Mouse (Mus musculus) midbrain, embryonic 15.5 days (tissue): ENCODE measurements at regions not wholly inside any gene's neighbourhood (a gene's known extent, or its start where the extent isn't known, plus 50 kb on each side); places are given as distances from the start of the nearest gene placed in this dataset.
A peak's percentile ranks its signal among the peaks of the same experiment; 100 is the strongest.

Source experiments
- ATAC-seq: fragments of 200-750 bp; cut with Nextera tagmentation; replicated peaks from 2 replicates; pipeline ENCODE4 v1.8.0; 2017; ENCODE audit warnings: moderate TSS enrichment
- H3K27ac ChIP-seq: fragments of 300-500 bp; sonication (generic); 2 replicates; pipeline ENCODE4 v1.5.1; 2015; ENCODE audit warnings: mild to moderate bottlenecking, inconsistent platforms
- H3K27me3 ChIP-seq: fragments of 300-500 bp; sonication (generic); replicated peaks from 2 replicates; pipeline ENCODE4 v1.6.1; 2015; ENCODE audit warnings: inconsistent platforms
- H3K36me3 ChIP-seq: fragments of 300-500 bp; sonication (generic); replicated peaks from 2 replicates; pipeline ENCODE4 v1.6.1; 2015; ENCODE audit warnings: inconsistent platforms
- H3K4me1 ChIP-seq: fragments of 300-500 bp; sonication (generic); 2 replicates; pipeline ENCODE4 v1.6.1; 2015; ENCODE audit warnings: inconsistent platforms
- H3K4me2 ChIP-seq: fragments of 300-500 bp; sonication (generic); 2 replicates; pipeline ENCODE4 v1.6.1; 2015; ENCODE audit warnings: inconsistent platforms, mild to moderate bottlenecking, moderate library complexity
- H3K4me3 ChIP-seq: fragments of 300-500 bp; sonication (generic); 2 replicates; pipeline ENCODE4 v1.5.1; 2015; ENCODE audit warnings: mild to moderate bottlenecking, inconsistent platforms
- H3K9ac ChIP-seq: fragments of 300-500 bp; sonication (generic); 2 replicates; pipeline ENCODE4 v1.6.1; 2015; ENCODE audit warnings: mild to moderate bottlenecking, inconsistent platforms
- H3K9me3 ChIP-seq: fragments of 300-500 bp; sonication (generic); 2 replicates; pipeline ENCODE4 v1.6.1; 2016; ENCODE audit warnings: inconsistent platforms
- WGBS: fragments of 180-500 bp; shearing (Covaris S2); methylation state at CpG from one replicate; pipeline ENCODE4 v1.1.7; 2015; ENCODE audit warnings: mixed read lengths; 5-methylcytosine and 5-hydroxymethylcytosine counted together

GRCm38 (mm10) chr17:76205082-76205481 is 653.3 kb upstream of the Fam98a start:
- no peak for ATAC-seq
- Histone ChIP-seq H3K4me1 (no peaks in the 10 kb centered on the region), H3K27me3 (no peaks in the 10 kb centered on the region), H3K27ac (no peak overlapping the region), H3K9ac (no peak overlapping the region), H3K9me3 (no peaks in the 10 kb centered on the region), H3K4me3 (no peak overlapping the region), H3K4me2 (no peak overlapping the region), H3K36me3 (no peaks in the 10 kb centered on the region)

- no peaks in the 10 kb centered on the region for H3K9me3 ChIP-seq
- no peak overlapping the region for H3K4me2 ChIP-seq
- H3K4me1 ChIP-seq: peaks cover 3% of the 10 kb centered on the region; the same call in 1 of the 2 replicates
- no peaks in the 10 kb centered on the region for H3K27me3 ChIP-seq
- H3K9ac ChIP-seq: no peak overlapping the region
- 0 out of 2 replicates have a peak, but pooled peaks have one; percentile 42 for ATAC-seq
- H3K27ac ChIP-seq: no peak overlapping the region
- no peaks in the 10 kb centered on the region for H3K36me3 ChIP-seq
- 12% methylated on average over 2 of the region's 2 CpGs for WGBS
- no peak overlapping the region for H3K4me3 ChIP-seq
Observed at GRCm38 (mm10) chr17:76184813-76185212, 633.1 kb upstream of the Fam98a start.

- Histone ChIP-seq H3K4me1 (no peaks in the 10 kb centered on the region), H3K9ac (no peak overlapping the region), H3K27ac (no peak overlapping the region), H3K4me2 (no peak overlapping the region), H3K4me3 (no peak overlapping the region), H3K36me3 (no peaks in the 10 kb centered on the region), H3K27me3 (no peaks in the 10 kb centered on the region), H3K9me3 (no peaks in the 10 kb centered on the region)
- no peak for ATAC-seq
Observed at GRCm38 (mm10) chr17:76136660-76137495, 585.1 kb upstream of the Fam98a start.

GRCm38 (mm10) chr17:76134030-76134429 is 582.3 kb upstream of the Fam98a start:
- 82% methylated on average over 3 of the region's 3 CpGs for WGBS

GRCm38 (mm10) chr17:76125260-76125659 is 573.5 kb upstream of the Fam98a start:
- no peak overlapping the region for H3K4me3 ChIP-seq
- H3K4me1 ChIP-seq: no peaks in the 10 kb centered on the region
- H3K4me2 ChIP-seq: no peak overlapping the region
- 59% methylated on average over 5 of the region's 5 CpGs for WGBS
- no peaks in the 10 kb centered on the region for H3K27me3 ChIP-seq
- H3K27ac ChIP-seq: no peak overlapping the region
- H3K9ac ChIP-seq: no peak overlapping the region
- no peaks in the 10 kb centered on the region for H3K36me3 ChIP-seq
- H3K9me3 ChIP-seq: no peaks in the 10 kb centered on the region
- ATAC-seq: no peak

More at GRCm38 (mm10) chr17:76134030-76134429, 582.3 kb upstream of the Fam98a start:
- no peaks in the 10 kb centered on the region for H3K36me3 ChIP-seq
- no peak overlapping the region for H3K9ac ChIP-seq
- H3K27me3 ChIP-seq: no peaks in the 10 kb centered on the region
- no peak for ATAC-seq
- H3K4me3 ChIP-seq: no peak overlapping the region
- H3K4me1 ChIP-seq: no peaks in the 10 kb centered on the region
- H3K27ac ChIP-seq: no peak overlapping the region
- H3K9me3 ChIP-seq: no peaks in the 10 kb centered on the region
- no peak overlapping the region for H3K4me2 ChIP-seq

GRCm38 (mm10) chr17:76111315-76112195 is 559.8 kb upstream of the Fam98a start:
- Histone ChIP-seq H3K4me3 (no peak overlapping the region), H3K27ac (no peak overlapping the region), H3K4me1 (peaks cover 8% of the 10 kb centered on the region; the same call in 1 of the 2 replicates), H3K9me3 (no peaks in the 10 kb centered on the region), H3K9ac (no peak overlapping the region), H3K36me3 (no peaks in the 10 kb centered on the region), H3K27me3 (no peaks in the 10 kb centered on the region), H3K4me2 (no peak overlapping the region)
- 61% methylated on average over 9 of the region's 9 CpGs for WGBS
- ATAC-seq: peak; percentile 93

GRCm38 (mm10) chr17:76110856-76111255 is 559.1 kb upstream of the Fam98a start:
- no peak overlapping the region for H3K27ac ChIP-seq
- no peak overlapping the region for H3K4me3 ChIP-seq
- no peak for ATAC-seq
- H3K36me3 ChIP-seq: no peaks in the 10 kb centered on the region
- H3K9ac ChIP-seq: no peak overlapping the region
- WGBS: 88% methylated on average over 1 of the region's 1 CpGs
- H3K4me1 ChIP-seq: peaks cover 8% of the 10 kb centered on the region; the same call in 1 of the 2 replicates
- H3K27me3 ChIP-seq: no peaks in the 10 kb centered on the region
- no peaks in the 10 kb centered on the region for H3K9me3 ChIP-seq
- H3K4me2 ChIP-seq: no peak overlapping the region

- no peak overlapping the region for H3K9ac ChIP-seq
- no peak overlapping the region for H3K4me2 ChIP-seq
- no peaks in the 10 kb centered on the region for H3K4me1 ChIP-seq
- H3K36me3 ChIP-seq: no peaks in the 10 kb centered on the region
- no peaks in the 10 kb centered on the region for H3K9me3 ChIP-seq
- H3K27me3 ChIP-seq: no peaks in the 10 kb centered on the region
- ATAC-seq: no peak
- H3K4me3 ChIP-seq: no peak overlapping the region
- 91% methylated on average over 3 of the region's 3 CpGs for WGBS
- H3K27ac ChIP-seq: no peak overlapping the region
Observed at GRCm38 (mm10) chr17:76083536-76083935, 531.8 kb upstream of the Fam98a start.

GRCm38 (mm10) chr17:76081780-76082179 is 530.0 kb upstream of the Fam98a start:
- 0 out of 2 replicates have a peak, but pooled peaks have one; percentile 54 for ATAC-seq
- no peaks in the 10 kb centered on the region for H3K36me3 ChIP-seq
- H3K9ac ChIP-seq: no peak overlapping the region
- no peaks in the 10 kb centered on the region for H3K4me1 ChIP-seq
- no peak overlapping the region for H3K4me2 ChIP-seq
- H3K9me3 ChIP-seq: no peaks in the 10 kb centered on the region
- no peak overlapping the region for H3K4me3 ChIP-seq
- 60% methylated on average over 2 of the region's 2 CpGs for WGBS
- no peaks in the 10 kb centered on the region for H3K27me3 ChIP-seq
- no peak overlapping the region for H3K27ac ChIP-seq

- Histone ChIP-seq H3K36me3 (no peaks in the 10 kb centered on the region), H3K27me3 (no peaks in the 10 kb centered on the region), H3K4me1 (no peaks in the 10 kb centered on the region), H3K9me3 (no peaks in the 10 kb centered on the region), H3K4me2 (no peak overlapping the region), H3K9ac (no peak overlapping the region), H3K27ac (no peak overlapping the region), H3K4me3 (no peak overlapping the region)
- ATAC-seq: no peak
- WGBS: 93% methylated on average over 1 of the region's 1 CpGs
Observed at GRCm38 (mm10) chr17:76046438-76046837, 494.7 kb upstream of the Fam98a start.

GRCm38 (mm10) chr17:76032710-76033109 is 481.0 kb upstream of the Fam98a start:
- no peak for ATAC-seq
- no peak overlapping the region for H3K27ac ChIP-seq

GRCm38 (mm10) chr17:76008011-76008410 is 456.3 kb upstream of the Fam98a start:
- Histone ChIP-seq H3K27me3 (no peaks in the 10 kb centered on the region), H3K9me3 (no peaks in the 10 kb centered on the region), H3K9ac (no peak overlapping the region), H3K27ac (no peak overlapping the region), H3K4me3 (no peak overlapping the region), H3K4me2 (no peak overlapping the region), H3K36me3 (no peaks in the 10 kb centered on the region), H3K4me1 (no peaks in the 10 kb centered on the region)
- 79% methylated on average over 1 of the region's 1 CpGs for WGBS
- ATAC-seq: no peak

More at GRCm38 (mm10) chr17:76032710-76033109, 481.0 kb upstream of the Fam98a start:
- Histone ChIP-seq H3K4me1 (no peaks in the 10 kb centered on the region), H3K27me3 (no peaks in the 10 kb centered on the region), H3K36me3 (no peaks in the 10 kb centered on the region), H3K4me2 (no peak overlapping the region), H3K9me3 (no peaks in the 10 kb centered on the region), H3K9ac (no peak overlapping the region), H3K4me3 (no peak overlapping the region)
- 78% methylated on average over 1 of the region's 1 CpGs for WGBS
